Mouse (Mus musculus) Patski (cell line): ENCODE measurements at regions not wholly inside any gene's neighbourhood (a gene's known extent, or its start where the extent isn't known, plus 50 kb on each side); places are given as distances from the start of the nearest gene placed in this dataset.
"Not testable (repeated sequence)": the region's sequence is repeated elsewhere in the genome, so short reads cannot be mapped to it uniquely, and the experiment has no call there.

ENCODE experiments used
- ATAC-seq: fragments of 100-300 bp; one replicate; pipeline ENCODE4 v1.8.0; 2021
- CTCF ChIA-PET: fragments of 350-600 bp; sonication (Branson Sonifier 250); formaldehyde crosslinking; loops from one replicate; lab custom pipeline; 2022; ENCODE audit warnings: inconsistent platforms; lab: Charles Lee
- POLR2A ChIA-PET: fragments of 350-600 bp; sonication (Branson Sonifier 250); formaldehyde crosslinking; loops from one replicate; lab custom pipeline; 2022; ENCODE audit warnings: antibody characterized with exemption, inconsistent platforms; lab: Charles Lee
- DNase-seq: peaks from one replicate; pipeline ENCODE4 v3.0.0-alpha.2; 2011; ENCODE audit warnings: low read depth, low spot score
- H3K27me3 ChIP-seq: fragments of 371-371 bp; one replicate; pipeline ENCODE4 v1.5.1; 2021
- CTCF ChIP-seq: fragments of 100-300 bp; IDR thresholded peaks from one replicate; pipeline ENCODE4 v1.5.1; 2021
- in situ Hi-C: fragments of 300-500 bp; cut with MboI; formaldehyde crosslinking; loops from 3 replicates; pipeline ENCODE4 v1.11.1; 2018; ENCODE audit warnings: low pct_unique_long_range_greater_than_20kb, mixed read lengths

DNA sequence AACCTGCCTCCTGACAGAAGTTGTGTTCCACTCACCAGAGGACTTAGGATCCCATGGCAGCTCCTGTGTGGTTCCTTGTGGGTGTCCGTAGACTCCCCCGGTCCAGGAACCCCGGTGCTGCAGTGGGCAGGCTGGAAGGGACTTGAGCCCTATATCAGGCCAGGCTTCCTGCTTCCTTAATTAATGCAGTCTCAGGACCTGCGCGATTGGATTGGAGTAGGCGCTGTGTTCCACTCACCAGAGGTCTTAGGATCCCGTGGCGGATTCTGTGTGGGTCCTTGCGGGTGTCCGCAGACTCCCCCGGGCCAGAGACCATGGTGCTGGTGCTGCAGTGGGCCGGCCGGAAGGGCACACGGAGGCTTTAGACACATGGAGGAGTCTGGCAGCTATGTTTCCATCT is 288.7 kb downstream of the Fut8 start:
- DNase-seq, ATAC-seq, in situ Hi-C loops, H3K27me3 ChIP-seq, CTCF ChIA-PET: not testable (repeated sequence)
- POLR2A ChIA-PET = interaction anchor here (0.6 kb wide), 1 partner anchor 170 kb away, joined by 5 read pairs; no protein-coding TSS in a partner anchor

GRCm38 (mm10) chr12:77527499-77527898 is 289.6 kb downstream of the Fut8 start:
- CTCF ChIA-PET = interaction anchor here (1.2 kb wide), 1 partner anchor 7 kb away, joined by 3 read pairs; no protein-coding TSS in a partner anchor
- DNase-seq (no peak), ATAC-seq (no peak)
- peaks cover 4% of the 10 kb centered on the region for H3K27me3 ChIP-seq
- in situ Hi-C loops = no loop called here
- no peak for TF ChIP-seq CTCF
- POLR2A ChIA-PET = no interaction called here

- in situ Hi-C loops = no loop called here
- H3K27me3 ChIP-seq = peaks cover 4% of the 10 kb centered on the region
- ChIA-PET POLR2A (no interaction called here), CTCF (interaction anchor here (1.2 kb wide), 1 partner anchor 8 kb away, joined by 3 read pairs; no protein-coding TSS in a partner anchor)
- no peak for TF ChIP-seq CTCF
- ATAC-seq (no peak), DNase-seq (no peak)
Measured at GRCm38 (mm10) chr12:77527953-77528865, 290.3 kb downstream of the Fut8 start.

GRCm38 (mm10) chr12:77528868-77529271 is 290.9 kb downstream of the Fut8 start:
- ATAC-seq (no peak), DNase-seq (no peak)
- ChIA-PET POLR2A (no interaction called here), CTCF (interaction anchor here (1.2 kb wide), 1 partner anchor 9 kb away, joined by 3 read pairs; no protein-coding TSS in a partner anchor)
- in situ Hi-C loops = no loop called here
- peaks cover 4% of the 10 kb centered on the region for H3K27me3 ChIP-seq
- no peak for TF ChIP-seq CTCF

DNA sequence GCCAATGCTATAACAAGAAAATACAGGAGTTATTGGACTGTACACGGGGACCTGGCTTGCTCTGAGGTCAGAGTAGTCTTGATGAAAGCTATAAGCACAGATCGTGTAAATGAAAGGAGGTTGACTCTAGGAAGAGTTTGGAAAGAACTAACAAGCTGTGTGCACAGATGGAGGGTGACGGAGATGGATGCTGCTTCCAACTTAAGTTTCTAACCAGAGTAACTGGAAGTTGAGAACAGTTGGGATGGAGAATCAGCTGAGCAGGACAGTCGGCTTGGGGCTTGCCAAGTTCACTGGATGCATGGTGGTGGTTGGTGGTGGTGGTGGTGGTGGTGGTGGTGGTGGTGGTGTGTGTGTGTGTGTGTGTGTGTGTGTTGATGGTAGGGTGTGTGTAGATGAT is 291.5 kb downstream of the Fut8 start:
- no peak for TF ChIP-seq CTCF
- ChIA-PET POLR2A (no interaction called here), CTCF (no interaction called here)
- in situ Hi-C loops = no loop called here
- ATAC-seq = no peak
- DNase-seq = no peak
- peaks cover 4% of the 10 kb centered on the region for H3K27me3 ChIP-seq

DNA sequence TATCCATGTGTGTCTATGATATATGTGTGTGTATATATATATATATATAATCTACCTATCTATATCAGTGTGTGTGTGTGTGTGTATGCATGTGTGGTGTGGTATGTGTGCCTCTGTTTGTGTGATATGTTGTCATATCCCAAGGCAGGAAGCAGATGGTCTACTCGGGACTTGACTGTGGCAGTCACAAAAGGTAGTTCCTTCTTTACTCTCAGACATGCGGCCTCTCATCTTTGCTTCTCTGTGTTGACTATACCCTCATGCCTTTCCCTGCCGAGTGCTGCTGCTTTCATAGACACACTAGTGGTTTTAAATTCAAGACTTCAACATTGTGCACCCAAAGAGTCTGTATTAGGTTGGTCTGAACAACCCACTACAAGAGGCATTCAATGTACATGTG is 292.0 kb downstream of the Fut8 start:
- ATAC-seq (no peak), DNase-seq (no peak)
- ChIA-PET POLR2A (no interaction called here), CTCF (no interaction called here)
- H3K27me3 ChIP-seq = peaks cover 4% of the 10 kb centered on the region
- in situ Hi-C loops = no loop called here
- TF ChIP-seq CTCF = no peak

- in situ Hi-C loops = no loop called here
- CTCF ChIA-PET = interaction anchor here (1.3 to 1.5 kb wide), 2 partner anchors 17 to 290 kb away, joined by 8 to 9 read pairs; no protein-coding TSS in a partner anchor
- DNase-seq (no peak), ATAC-seq (no peak)
- peak; percentile 58 for TF ChIP-seq CTCF
- POLR2A ChIA-PET = no interaction called here
- peaks cover 4% of the 10 kb centered on the region for H3K27me3 ChIP-seq
Measured at GRCm38 (mm10) chr12:77531294-77531693, 293.4 kb downstream of the Fut8 start.

DNA sequence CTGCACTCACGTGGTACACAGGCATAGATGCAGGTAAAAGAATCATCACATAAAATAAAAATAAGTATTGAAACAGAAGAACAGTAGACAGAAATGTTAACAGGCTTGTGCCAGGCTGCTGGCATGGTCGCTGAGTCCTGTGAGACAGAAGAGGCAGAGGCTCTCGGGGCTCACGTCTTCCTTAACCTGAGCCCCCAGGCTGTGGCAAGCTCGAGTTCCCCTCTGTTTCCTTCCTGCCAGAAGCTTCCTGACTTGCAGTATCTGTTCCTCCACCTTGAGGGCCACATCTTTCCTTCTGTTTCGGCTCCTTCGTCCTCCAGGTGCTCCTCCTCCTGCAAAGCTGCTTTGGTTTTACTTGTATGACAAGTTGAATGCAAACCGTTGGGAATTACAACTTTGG is 294.6 kb downstream of the Fut8 start:
- DNase-seq (no peak), ATAC-seq (no peak)
- POLR2A ChIA-PET = no interaction called here
- in situ Hi-C loops = no loop called here
- TF ChIP-seq CTCF = no peak
- peaks cover 4% of the 10 kb centered on the region for H3K27me3 ChIP-seq
- CTCF ChIA-PET = interaction anchor here (1.5 to 1.7 kb wide), 2 partner anchors 18 to 36 kb away, joined by 3 to 8 read pairs; no protein-coding TSS in a partner anchor

DNA sequence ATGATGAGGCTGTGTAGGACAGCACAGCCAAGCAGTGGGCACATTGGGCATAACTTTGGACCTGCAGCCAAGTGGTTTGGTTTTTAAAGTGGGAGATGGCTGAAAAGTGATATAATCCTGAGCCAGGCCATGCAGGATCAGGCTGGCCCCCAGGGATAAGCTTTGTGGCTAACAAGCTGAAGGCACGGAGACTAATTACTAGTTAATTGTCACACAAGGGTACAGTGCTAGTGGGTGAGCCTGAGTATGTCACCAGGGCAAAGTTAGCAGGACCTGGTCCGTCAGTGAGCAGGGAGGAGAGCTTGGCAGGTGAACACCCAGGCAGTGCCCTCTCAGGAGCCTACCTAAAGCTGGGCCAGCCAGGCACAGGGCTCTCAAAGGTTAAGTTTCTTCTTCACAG is 295.7 kb downstream of the Fut8 start:
- CTCF ChIA-PET = no interaction called here
- DNase-seq (no peak), ATAC-seq (no peak)
- peaks cover 4% of the 10 kb centered on the region for H3K27me3 ChIP-seq
- in situ Hi-C loops = no loop called here
- POLR2A ChIA-PET = no interaction called here
- TF ChIP-seq CTCF = no peak

DNA sequence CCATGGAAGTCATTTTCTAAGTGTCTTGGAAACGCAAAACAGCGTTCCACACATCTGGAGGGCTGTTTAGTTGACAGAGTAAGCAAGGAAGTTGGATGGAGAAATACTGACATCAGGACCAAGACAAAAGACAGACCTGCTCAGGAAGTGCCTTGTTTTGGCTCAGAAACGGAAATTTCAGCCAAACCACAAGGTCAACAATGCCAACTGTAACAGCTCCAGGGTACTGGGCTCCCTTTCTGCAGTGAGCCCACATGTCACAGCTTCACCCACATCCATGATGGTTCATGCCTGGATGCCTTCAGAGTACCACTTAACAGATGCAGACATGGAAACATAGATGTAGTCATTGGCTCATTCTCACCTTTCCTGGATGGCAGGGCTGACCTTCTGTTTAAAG is 296.2 kb downstream of the Fut8 start:
- peaks cover 4% of the 10 kb centered on the region for H3K27me3 ChIP-seq
- no peak for TF ChIP-seq CTCF
- ChIA-PET CTCF (no interaction called here), POLR2A (no interaction called here)
- in situ Hi-C loops = no loop called here
- DNase-seq (no peak), ATAC-seq (no peak)

DNA sequence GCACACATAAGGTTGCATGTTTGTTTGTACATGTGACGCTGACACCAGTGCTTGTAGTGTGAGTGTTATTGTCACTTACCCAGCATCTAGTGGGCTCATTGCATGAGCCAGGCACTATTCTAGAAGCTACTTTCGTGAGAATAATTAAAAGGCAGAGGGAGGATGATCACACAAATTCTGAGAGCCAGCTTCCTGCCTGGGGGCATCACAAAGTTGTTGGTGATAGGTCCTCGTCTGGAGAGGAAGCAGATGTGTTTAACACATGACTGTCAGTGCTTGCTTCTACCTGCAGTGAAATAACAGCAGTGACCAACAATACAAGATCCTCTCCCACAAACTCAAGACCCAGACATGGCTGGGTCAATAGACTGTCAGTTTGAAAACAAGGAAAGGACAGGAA is 297.2 kb downstream of the Fut8 start:
- no peak for TF ChIP-seq CTCF
- POLR2A ChIA-PET = no interaction called here
- CTCF ChIA-PET = no interaction called here
- peaks cover 4% of the 10 kb centered on the region for H3K27me3 ChIP-seq
- in situ Hi-C loops = no loop called here
- DNase-seq (no peak), ATAC-seq (no peak)
